Mouse (Mus musculus) macrophage (primary cell): ENCODE data around the gene Aurkaip1. TPM values are rescaled to one million over a fixed set of nuclear protein-coding genes. Genes with fewer than 3 reads are reported as not detected.
A peak's percentile ranks its signal among the peaks of the same experiment; 100 is the strongest.

Source experiments
- H3K27ac ChIP-seq: fragments of 350-480 bp; formaldehyde crosslinking; 2 replicates; pipeline ENCODE4 v1.9.0; 2021
- H3K36me3 ChIP-seq: fragments of 350-480 bp; formaldehyde crosslinking; 2 replicates; pipeline ENCODE4 v1.9.0; 2021; ENCODE audit errors: inconsistent target
- H3K4me3 ChIP-seq: fragments of 350-480 bp; formaldehyde crosslinking; 2 replicates; pipeline ENCODE4 v1.9.0; 2021; ENCODE audit errors: inconsistent target
- H3K79me2 ChIP-seq: fragments of 350-480 bp; formaldehyde crosslinking; 2 replicates; pipeline ENCODE4 v1.9.0; 2021; ENCODE audit errors: inconsistent target
- WGBS: methylation state at CpG from one replicate; pipeline ENCODE4 v1.1.7; 2026; ENCODE audit warnings: inconsistent platforms; ENCODE audit not compliant: missing documents; 5-methylcytosine and 5-hydroxymethylcytosine counted together
- polyA plus RNA-seq: library from polyadenylated mRNA; stranded (reverse); fragments of 250-400 nt; gene quantifications from 3 replicates; pipeline ENCODE4 v1.2.4, GENCODE M21; 2018; ENCODE audit warnings: inconsistent platforms

The Aurkaip1 gene
- polyA plus RNA-seq, 1 experiment from 2014 or later, result 66.8 TPM

GRCm38 (mm10) chr4:155838187-155839153 is 7.4 kb downstream of the Aurkaip1 start:
- Histone ChIP-seq H3K27ac (no peak overlapping the region), H3K79me2 (no peaks in the 10 kb centered on the region; the same call in 1 of the 2 replicates), H3K36me3 (no peaks in the 10 kb centered on the region), H3K4me3 (no peak overlapping the region)
- WGBS, result 82% methylated on average over 8 of the region's 8 CpGs

GRCm38 (mm10) chr4:155839483-155839910 is 8.4 kb downstream of the Aurkaip1 start, which contains the start of gene Mxra8:
Gene Mxra8, plus strand, starts transcription at chr4:155839680.
- Histone ChIP-seq H3K4me3 (peak within 1 kb of the TSS; percentile 12; the same call in 1 of the 2 replicates), H3K79me2 (no peaks in the 10 kb centered on the region), H3K27ac (no peak within 1 kb of the TSS), H3K36me3 (no peaks in the 10 kb centered on the region)
- WGBS, result 84% methylated on average over 16 of the region's 16 CpGs

GRCm38 (mm10) chr4:155840076-155841002 is 9.3 kb downstream of the Aurkaip1 start:
- 34% methylated on average over 8 of the region's 8 CpGs for WGBS
- no peak overlapping the region for H3K27ac ChIP-seq

GRCm38 (mm10) chr4:155841003-155841454 is 10.0 kb downstream of the Aurkaip1 start:
- Histone ChIP-seq H3K4me3 (peak overlapping the region; percentile 12; the same call in 1 of the 2 replicates), H3K79me2 (no peaks in the 10 kb centered on the region), H3K36me3 (no peaks in the 10 kb centered on the region), H3K27ac (no peak overlapping the region)
- 3% methylated on average over 21 of the region's 32 CpGs for WGBS

More at GRCm38 (mm10) chr4:155840076-155841002, 9.3 kb downstream of the Aurkaip1 start:
- Histone ChIP-seq H3K4me3 (peak overlapping the region; percentile 12; the same call in 1 of the 2 replicates), H3K79me2 (no peaks in the 10 kb centered on the region), H3K36me3 (no peaks in the 10 kb centered on the region)

- no peaks in the 10 kb centered on the region for H3K79me2 ChIP-seq
- 74% methylated on average over 37 of the region's 38 CpGs for WGBS
- no peak overlapping the region for H3K27ac ChIP-seq
- H3K36me3 ChIP-seq, result no peaks in the 10 kb centered on the region
- no peak overlapping the region for H3K4me3 ChIP-seq
Observed at GRCm38 (mm10) chr4:155841651-155842270, 10.7 kb downstream of the Aurkaip1 start.

- peaks cover 4% of the 10 kb centered on the region for H3K79me2 ChIP-seq
Observed at GRCm38 (mm10) chr4:155843231-155843630, 12.2 kb downstream of the Aurkaip1 start.

GRCm38 (mm10) chr4:155846871-155847578 is 16.0 kb downstream of the Aurkaip1 start, which contains the start of gene Dvl1:
Gene Dvl1, plus strand, starts transcription at chr4:155847402.
- no peaks in the 10 kb centered on the region for H3K36me3 ChIP-seq
- WGBS, result 5% methylated on average over 47 of the region's 65 CpGs
- peak within 1 kb of the TSS; percentile 34 for H3K27ac ChIP-seq
- H3K79me2 ChIP-seq, result peaks cover 42% of the 10 kb centered on the region
- H3K4me3 ChIP-seq, result peak within 1 kb of the TSS; percentile 49

More at GRCm38 (mm10) chr4:155843231-155843630, 12.2 kb downstream of the Aurkaip1 start:
- H3K27ac ChIP-seq, result no peak overlapping the region
- H3K36me3 ChIP-seq, result no peaks in the 10 kb centered on the region
- H3K4me3 ChIP-seq, result no peak overlapping the region
- WGBS, result 98% methylated on average over 5 of the region's 5 CpGs

- 2% methylated on average over 63 of the region's 69 CpGs for WGBS
- Histone ChIP-seq H3K27ac (no peak overlapping the region), H3K79me2 (peaks cover 47% of the 10 kb centered on the region), H3K36me3 (no peaks in the 10 kb centered on the region), H3K4me3 (peak overlapping the region; percentile 42)
Observed at GRCm38 (mm10) chr4:155847591-155848352, 16.7 kb downstream of the Aurkaip1 start.

- Histone ChIP-seq H3K79me2 (peaks cover 47% of the 10 kb centered on the region), H3K27ac (no peak overlapping the region), H3K4me3 (peak overlapping the region; percentile 42), H3K36me3 (no peaks in the 10 kb centered on the region)
- whole genome bisulfite sequencing, result 87% methylated on average over 7 of the region's 7 CpGs
Observed at GRCm38 (mm10) chr4:155848434-155849095, 17.5 kb downstream of the Aurkaip1 start.

- H3K27ac ChIP-seq, result no peak overlapping the region
- no peak overlapping the region for H3K4me3 ChIP-seq
- 95% methylated on average over 2 of the region's 2 CpGs for WGBS
- H3K79me2 ChIP-seq, result peaks cover 47% of the 10 kb centered on the region
- no peaks in the 10 kb centered on the region for H3K36me3 ChIP-seq
Observed at GRCm38 (mm10) chr4:155849391-155849790, 18.3 kb downstream of the Aurkaip1 start.

- Histone ChIP-seq H3K27ac (no peak overlapping the region), H3K79me2 (peaks cover 47% of the 10 kb centered on the region), H3K36me3 (no peaks in the 10 kb centered on the region; the same call in 1 of the 2 replicates), H3K4me3 (no peak overlapping the region)
- 97% methylated on average over 3 of the region's 3 CpGs for WGBS
Observed at GRCm38 (mm10) chr4:155849792-155850451, 18.9 kb downstream of the Aurkaip1 start.

- WGBS, result 83% methylated on average over 3 of the region's 3 CpGs
- Histone ChIP-seq H3K4me3 (no peak overlapping the region), H3K27ac (no peak overlapping the region), H3K79me2 (peaks cover 47% of the 10 kb centered on the region), H3K36me3 (peaks cover 9% of the 10 kb centered on the region; the same call in 1 of the 2 replicates)
Observed at GRCm38 (mm10) chr4:155851368-155851767, 20.3 kb downstream of the Aurkaip1 start.
